In genomic region chr10:37626758-37627201, GRCm38 (mm10) we compare ENCODE assay signal across 16 mouse cellular contexts.
DNase-seq lines count a peak whose midpoint lies in the region; ATAC-seq and TF ChIP-seq lines count a peak whose summit lies in the region.
"Had no signal": no experiment of that assay in that cellular context is flagged by ENCODE, and none has a peak within 500 bp of the region (broad histone marks: within the 10 kb centered on the region; RNA-seq: fewer than 3 reads in every experiment).

No protein-coding gene starts in this region.

- H3K27ac ChIP-seq in embryonic facial prominence, embryonic 14.5 days (replicated peaks; ENCODE audit: low read depth, low read length): no peak overlapping the region
- H3K27ac ChIP-seq in hindbrain, postnatal 0 days: no peak overlapping the region
- H3K27ac ChIP-seq in stomach, postnatal 0 days (replicated peaks): no peak overlapping the region
- H3K27ac ChIP-seq: embryonic facial prominence, embryonic 13.5 days; lung, embryonic 15.5 days had no signal

- no peak overlapping the region for H3K9ac ChIP-seq in embryonic facial prominence, embryonic 14.5 days (ENCODE audit: low read depth, low read length)
- H3K9ac ChIP-seq in hindbrain, postnatal 0 days (replicated peaks; ENCODE audit: low read length): no peak overlapping the region
- no peak overlapping the region for H3K9ac ChIP-seq in stomach, postnatal 0 days (ENCODE audit: low read length)
- H3K9ac ChIP-seq: embryonic facial prominence, embryonic 13.5 days; lung, embryonic 15.5 days had no signal

- no peak; the same call in 1 of the 2 replicates for ATAC-seq in embryonic facial prominence, embryonic 14.5 days (ENCODE audit: low read depth)
- ATAC-seq in hindbrain, postnatal 0 days: peak; percentile 47; the same call in 1 of the 2 replicates
- ATAC-seq in stomach, postnatal 0 days (ENCODE audit: low FRiP score, low TSS enrichment): no peak
- ATAC-seq: inflammation-experienced regulatory T-cells, adult 6 months had no signal

- H3K4me1 ChIP-seq in embryonic facial prominence, embryonic 14.5 days (ENCODE audit: control insufficient read depth, insufficient read depth, low read length): peaks cover 9% of the 10 kb centered on the region
- H3K4me1 ChIP-seq in hindbrain, postnatal 0 days (ENCODE audit: insufficient read depth, low read length): no peaks in the 10 kb centered on the region
- no peaks in the 10 kb centered on the region for H3K4me1 ChIP-seq in stomach, postnatal 0 days (replicated peaks; ENCODE audit: control insufficient read depth, insufficient read depth)
- H3K4me1 ChIP-seq: lung, embryonic 15.5 days had no signal

- H3K4me2 ChIP-seq in embryonic facial prominence, embryonic 14.5 days (ENCODE audit: low read depth, low read length): no peak overlapping the region
- H3K4me2 ChIP-seq in hindbrain, postnatal 0 days (ENCODE audit: low read depth, low read length): no peak overlapping the region
- H3K4me2 ChIP-seq in stomach, postnatal 0 days (replicated peaks; ENCODE audit: low read depth): no peak overlapping the region
- H3K4me2 ChIP-seq: embryonic facial prominence, embryonic 13.5 days; heart, embryonic 11.5 days; lung, embryonic 15.5 days had no signal

- no peak overlapping the region for H3K4me3 ChIP-seq in embryonic facial prominence, embryonic 14.5 days (ENCODE audit: low read depth, low read length)
- H3K4me3 ChIP-seq in hindbrain, postnatal 0 days (ENCODE audit: low read length): no peak overlapping the region
- no peak overlapping the region for H3K4me3 ChIP-seq in stomach, postnatal 0 days (ENCODE audit: low read depth, low read length)
- H3K4me3 ChIP-seq: embryonic facial prominence, embryonic 13.5 days; lung, embryonic 15.5 days; myocyte had no signal

- no peak for TF ChIP-seq EP300 in stomach, postnatal 0 days (optimal IDR thresholded peaks at IDR 0.05)

- TF ChIP-seq CTCF in hindbrain, postnatal 0 days (IDR thresholded peaks at IDR 0.05; ENCODE audit: low read depth): no peak
- no peak for TF ChIP-seq CTCF in stomach, postnatal 0 days (IDR thresholded peaks at IDR 0.05; ENCODE audit: low read depth)

- H3K36me3 ChIP-seq in embryonic facial prominence, embryonic 14.5 days (ENCODE audit: control insufficient read depth, insufficient read depth, low read length): no peaks in the 10 kb centered on the region
- no peaks in the 10 kb centered on the region for H3K36me3 ChIP-seq in hindbrain, postnatal 0 days (ENCODE audit: insufficient read depth, low read length)
- no peaks in the 10 kb centered on the region for H3K36me3 ChIP-seq in stomach, postnatal 0 days (ENCODE audit: control insufficient read depth, insufficient read depth, low read length)
- H3K36me3 ChIP-seq: embryonic facial prominence, embryonic 13.5 days; lung, embryonic 15.5 days had no signal

- intact Hi-C loops in left cerebral cortex, postnatal 4 days (cut with DNase I): no loop called here
- intact Hi-C loops in heart, postnatal 25 days (cut with DNase I): no loop called here

- DNase-seq in left cerebral cortex, postnatal 4 days: peak; percentile 33
- no peak for DNase-seq in left cerebral cortex, adult 18-20 months (ENCODE audit: low spot score in 2 of 2)
- DNase-seq in MN1 (ENCODE audit: low spot score): peak; percentile 24
- peak; percentile 55 for DNase-seq in embryonic facial prominence, embryonic 14.5 days (ENCODE audit: low spot score)
- DNase-seq in hindbrain, postnatal 0 days (ENCODE audit: low spot score): peak; percentile 32
- DNase-seq in stomach, postnatal 0 days (ENCODE audit: low spot score): no peak
- no peak for DNase-seq in spleen, postnatal 10 days (ENCODE audit: low spot score in 2 of 2)
- no peak for DNase-seq in heart, postnatal 25 days (ENCODE audit: low spot score)
- DNase-seq: cerebellum, adult 8-10 months; kidney, postnatal 10 days; layer of hippocampus, postnatal 36 days had no signal

- H3K9me3 ChIP-seq in embryonic facial prominence, embryonic 14.5 days (ENCODE audit: control insufficient read depth, low read length): no peaks in the 10 kb centered on the region
- no peaks in the 10 kb centered on the region for H3K9me3 ChIP-seq in hindbrain, postnatal 0 days (ENCODE audit: low read length)
- no peaks in the 10 kb centered on the region for H3K9me3 ChIP-seq in stomach, postnatal 0 days (ENCODE audit: control insufficient read depth, low read length)
- H3K9me3 ChIP-seq: embryonic facial prominence, embryonic 13.5 days; lung, embryonic 15.5 days had no signal

- H3K27me3 ChIP-seq in embryonic facial prominence, embryonic 14.5 days (replicated peaks; ENCODE audit: control insufficient read depth, insufficient read depth, low read length): no peaks in the 10 kb centered on the region
- H3K27me3 ChIP-seq in hindbrain, postnatal 0 days (ENCODE audit: insufficient read depth, low read length): no peaks in the 10 kb centered on the region
- H3K27me3 ChIP-seq in stomach, postnatal 0 days (ENCODE audit: control insufficient read depth, insufficient read depth, low read length): no peaks in the 10 kb centered on the region
- H3K27me3 ChIP-seq: embryonic facial prominence, embryonic 13.5 days; lung, embryonic 15.5 days had no signal

- 41% methylated on average over 5 of the region's 5 CpGs for WGBS in embryonic facial prominence, embryonic 14.5 days
- 23% methylated on average over 5 of the region's 5 CpGs for WGBS in hindbrain, postnatal 0 days
- 32% methylated on average over 5 of the region's 5 CpGs for WGBS in stomach, postnatal 0 days

Comparison
In these comparisons a context has a peak if more than half of its experiments do, and no peak if none do; other contexts are left out.
1. DNase-seq: peak in left cerebral cortex, postnatal 4 days (single experiment), MN1 (single experiment), embryonic facial prominence, embryonic 14.5 days (single experiment) and hindbrain, postnatal 0 days (single experiment); none in left cerebral cortex, adult 18-20 months (0 of 2), stomach, postnatal 0 days (single experiment), spleen, postnatal 10 days (0 of 2) and heart, postnatal 25 days (single experiment).